Mouse (Mus musculus): Measurements from ENCODE around the gene Cep85l.

Cep85l gene

GRCm38 (mm10) chr10:53341288-53341965 is 38.3 kb downstream of the Cep85l start:
- no peak for DNase-seq

GRCm38 (mm10) chr10:53339045-53339444 is 40.7 kb downstream of the Cep85l start:
- DNase-seq = no peak

GRCm38 (mm10) chr10:53337162-53337923 is 42.4 kb downstream of the Cep85l start, which contains the start of gene Pln:
Gene Pln, plus strand, starts transcription at chr10:53337667.
- DNase-seq = no peak

GRCm38 (mm10) chr10:53335974-53336373 is 43.8 kb downstream of the Cep85l start:
- no peak for DNase-seq

- DNase-seq = no peak
Measured at GRCm38 (mm10) chr10:53335266-53335665, 44.5 kb downstream of the Cep85l start.

- DNase-seq = no peak
Measured at GRCm38 (mm10) chr10:53332752-53333151, 47.0 kb downstream of the Cep85l start.

GRCm38 (mm10) chr10:53329257-53329656 is 50.5 kb downstream of the Cep85l start:
- DNase-seq = no peak

GRCm38 (mm10) chr10:53326367-53326766 is 53.4 kb downstream of the Cep85l start:
- no peak for DNase-seq

- DNase-seq = no peak
Measured at GRCm38 (mm10) chr10:53324663-53325062, 55.1 kb downstream of the Cep85l start.

- DNase-seq = no peak
Measured at GRCm38 (mm10) chr10:53323367-53323766, 56.4 kb downstream of the Cep85l start.

GRCm38 (mm10) chr10:53306674-53307073 is 73.1 kb downstream of the Cep85l start:
- no peak for DNase-seq

- DNase-seq = no peak
Measured at GRCm38 (mm10) chr10:53305867-53306266, 73.9 kb downstream of the Cep85l start.

- DNase-seq = no peak
Measured at GRCm38 (mm10) chr10:53285147-53285546, 94.6 kb downstream of the Cep85l start.

GRCm38 (mm10) chr10:53272228-53272627 is 107.5 kb downstream of the Cep85l start:
- no peak for DNase-seq

- no peak for DNase-seq
Measured at GRCm38 (mm10) chr10:53262021-53262420, 117.7 kb downstream of the Cep85l start.

- DNase-seq = no peak
Measured at GRCm38 (mm10) chr10:53235381-53235780, 144.4 kb downstream of the Cep85l start.

- no peak for DNase-seq
Measured at GRCm38 (mm10) chr10:53234683-53235082, 145.1 kb downstream of the Cep85l start.

GRCm38 (mm10) chr10:53234086-53234613 is 145.6 kb downstream of the Cep85l start:
- DNase-seq = no peak

GRCm38 (mm10) chr10:53230809-53231208 is 148.9 kb downstream of the Cep85l start:
- no peak for DNase-seq

- no peak for DNase-seq
Measured at GRCm38 (mm10) chr10:53229190-53229589, 150.6 kb downstream of the Cep85l start.

All from kidney, adult 18-20 months (tissue).